Mouse (Mus musculus) erythroblast, embryonic 14.5 days (primary cell): Measurements from ENCODE around the gene Zfp385a.

Experiments
- GATA1 ChIP-seq: IDR thresholded peaks from 2 replicates; pipeline ENCODE4 v1.6.1; 2012; ENCODE audit warnings: low read length, inconsistent platforms, mixed read lengths
- TAL1 ChIP-seq: IDR thresholded peaks from 3 replicates; pipeline ENCODE4 v1.6.1; 2012; ENCODE audit warnings: low read length, inconsistent platforms, mixed read lengths

GRCm38 (mm10) chr15:103371208-103371607 lies 31.3 kb upstream of the Zfp385a start:
- TF ChIP-seq GATA1: no peak
- no peak for TF ChIP-seq TAL1
